Mouse (Mus musculus): ENCODE data around the gene Srsf1.

- TF ChIP-seq GATA1 (IDR thresholded peaks at IDR 0.05; ENCODE audit: low read length): no peak
- TF ChIP-seq TAL1 (IDR thresholded peaks at IDR 0.05; ENCODE audit: low read length): no peak
Measured at GRCm38 (mm10) chr11:88009542-88010190, 37.5 kb upstream of the Srsf1 start.

Data from erythroblast, embryonic 14.5 days (primary cell).